Mouse (Mus musculus) E14TG2a.4 (cell line): ENCODE results near the gene Egfl8.

Source experiments
- CTCF ChIP-seq: conservative IDR thresholded peaks from 2 replicates; pipeline ENCODE4 v1.5.1; 2014; ENCODE audit warnings: low read length
- NANOG ChIP-seq: IDR thresholded peaks from 2 replicates; pipeline ENCODE4 v1.6.1; 2014; ENCODE audit warnings: borderline replicate concordance, low read length, mixed read lengths

DNA sequence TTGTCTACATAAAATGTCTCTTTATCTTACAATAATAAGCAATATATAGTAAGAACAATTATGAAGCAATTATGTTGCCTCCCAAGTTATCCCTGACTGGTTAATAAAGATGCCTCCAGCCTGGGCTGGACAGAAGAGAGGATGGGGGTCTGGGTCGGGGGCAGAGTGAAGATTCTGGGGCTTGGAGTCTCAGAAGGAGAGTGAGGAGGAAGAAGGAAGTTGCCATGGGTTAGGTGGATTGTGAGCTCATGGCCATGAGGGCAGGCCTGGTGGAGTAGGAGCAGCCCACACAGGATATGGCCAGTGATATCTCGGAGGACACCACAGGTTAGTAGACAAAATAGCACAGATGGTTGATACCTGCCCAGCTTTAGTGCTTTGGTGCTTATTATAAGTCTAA lies 42.4 kb upstream of the Egfl8 start:
- TF ChIP-seq CTCF (no peak), NANOG (no peak)
